Mouse (Mus musculus) right cerebral cortex, postnatal 4 days (tissue): ENCODE results near the gene Epyc.

Experiments used
- DNase-seq: peaks from one replicate; pipeline ENCODE4 v3.0.0-alpha.2; 2022

The Epyc gene

DNA sequence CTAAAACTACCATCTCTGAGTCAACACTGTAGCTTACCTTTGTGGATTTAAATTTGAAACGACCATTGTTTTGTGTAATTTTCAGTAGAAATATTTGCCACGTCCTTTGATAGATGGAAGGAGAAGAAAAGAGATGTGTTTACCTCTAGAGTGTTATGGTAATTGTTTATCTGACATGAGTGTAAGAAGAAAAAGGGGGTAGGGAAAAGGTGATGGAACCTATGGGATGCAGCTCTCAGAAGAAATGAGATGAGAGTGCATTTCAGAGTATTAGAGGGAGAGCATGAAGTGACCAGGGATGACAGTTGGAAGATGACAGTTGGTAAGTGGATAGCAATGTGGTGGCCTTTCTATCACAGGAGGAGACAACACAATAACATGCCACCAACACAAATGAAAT, at the start of gene Epyc:
Epyc (plus strand) TSS at position 301 of the 400 bp plus-strand sequence.
- DNase-seq = no peak

DNA sequence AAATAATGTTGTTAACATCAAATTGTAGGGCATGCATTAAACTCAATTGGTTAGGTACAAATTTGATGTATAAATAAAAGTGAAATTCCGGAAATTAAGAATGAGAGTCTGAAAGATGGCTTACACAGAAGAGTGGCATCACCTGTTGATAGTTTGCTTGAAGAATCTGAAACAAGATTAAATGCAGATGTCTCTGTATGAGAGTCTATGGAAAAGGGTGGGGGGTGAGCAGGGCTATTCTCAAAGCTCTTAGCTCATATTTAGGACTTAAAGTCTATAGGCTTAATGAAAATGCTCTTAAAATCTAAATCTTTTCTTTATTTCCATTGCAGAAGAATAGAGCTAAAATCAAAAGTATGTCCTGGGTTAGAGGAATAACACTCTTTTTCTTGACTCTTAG, 48.2 kb upstream of the Epyc start:
- DNase-seq = no peak

DNA sequence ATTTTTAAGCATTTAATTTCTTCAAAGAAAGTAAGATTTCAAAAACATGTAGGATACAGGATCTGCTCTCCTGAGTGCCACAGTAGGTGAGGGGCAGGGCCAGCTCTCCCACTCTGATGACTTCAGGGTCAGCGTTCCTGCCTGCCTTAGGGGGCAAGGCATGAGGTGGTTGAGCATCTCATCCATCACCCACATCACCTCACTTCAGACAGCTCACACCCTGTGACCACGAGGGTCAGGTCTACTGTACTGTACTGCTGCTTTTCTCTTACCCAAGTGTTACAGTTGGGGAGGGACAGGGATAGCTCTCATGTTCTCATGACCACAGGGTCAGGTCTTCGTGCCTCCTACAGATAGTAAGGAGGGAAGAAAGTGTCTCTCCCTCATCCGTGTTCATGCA, 42.1 kb upstream of the Epyc start:
- no peak for DNase-seq

DNA sequence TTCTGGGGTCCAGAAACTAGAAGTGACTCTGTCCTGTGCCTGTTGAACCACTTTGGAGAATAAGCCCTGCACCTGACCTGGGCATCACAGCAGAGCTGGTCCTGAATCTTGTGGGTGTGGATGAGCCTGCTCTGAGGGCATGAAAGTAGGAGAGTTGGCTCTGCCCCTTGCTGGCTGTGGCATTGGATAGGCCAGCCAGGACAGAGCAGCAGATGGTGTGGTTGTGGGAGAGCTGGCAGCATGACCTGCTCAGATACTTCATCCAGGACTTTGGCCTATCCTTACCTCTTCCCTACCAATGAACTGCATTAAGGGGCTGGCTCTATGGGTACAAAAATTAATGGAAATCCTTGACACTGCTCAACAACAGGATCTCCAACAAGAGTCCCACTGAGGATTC, 40.6 kb upstream of the Epyc start:
- no peak for DNase-seq

DNA sequence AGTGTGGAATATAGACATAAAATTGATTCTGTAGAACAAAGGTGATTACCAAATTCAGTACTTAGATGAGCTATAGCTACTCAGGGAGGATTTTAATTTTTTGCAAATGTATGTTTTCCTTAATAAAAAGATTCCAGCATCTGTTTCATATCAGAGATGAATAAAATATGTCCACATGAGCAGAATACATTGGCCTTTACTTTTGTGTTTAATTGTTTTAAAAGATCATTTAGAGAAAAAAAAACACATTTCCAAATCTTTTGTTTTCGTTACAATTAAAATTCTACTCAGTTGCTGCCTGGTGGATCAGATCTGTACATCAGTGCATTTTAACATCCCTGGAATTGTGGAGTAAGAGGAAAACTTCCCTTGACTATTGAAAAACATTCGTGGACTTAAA, 37.3 kb upstream of the Epyc start, which contains the start of gene Kera:
Kera (plus strand) TSS at position 301 of the 400 bp plus-strand sequence.
- no peak for DNase-seq

DNA sequence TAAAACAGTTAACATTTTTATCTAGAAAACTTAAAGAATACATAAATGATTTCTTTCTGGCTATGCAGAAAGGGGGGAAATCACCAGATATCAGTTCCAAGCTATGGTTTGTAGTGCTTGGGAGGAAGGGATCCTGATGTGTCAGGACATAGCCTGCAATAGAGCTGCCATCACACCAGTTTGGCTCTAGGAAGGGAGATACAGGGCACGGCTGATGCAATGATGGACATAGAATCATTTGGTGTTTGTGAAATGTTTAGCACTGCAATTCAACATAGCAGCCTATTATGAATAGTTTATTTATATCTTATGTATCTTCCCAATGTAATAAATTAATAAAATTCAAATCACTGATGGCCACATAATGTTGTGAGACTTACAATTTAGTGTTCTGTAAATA, 21.5 kb upstream of the Epyc start:
- no peak for DNase-seq

DNA sequence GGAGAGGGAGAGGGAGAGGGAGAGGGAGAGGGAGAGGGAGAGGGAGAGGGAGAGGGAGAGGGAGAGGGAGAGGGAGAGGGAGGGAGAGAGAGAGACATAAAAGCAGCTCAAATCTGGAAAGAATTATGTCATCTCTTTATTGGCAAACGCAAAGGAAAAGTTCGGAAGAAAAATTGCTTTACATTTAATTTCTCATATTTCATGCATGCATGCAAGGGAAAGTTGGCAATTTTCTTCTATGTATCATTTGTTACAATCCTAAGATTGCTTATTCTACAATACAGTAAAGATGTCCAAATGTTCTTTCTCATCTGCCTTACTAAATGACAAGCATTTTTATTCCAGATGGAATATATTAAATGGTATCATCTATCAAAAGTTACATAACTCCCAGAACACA, 19.5 kb upstream of the Epyc start:
- no peak for DNase-seq

DNA sequence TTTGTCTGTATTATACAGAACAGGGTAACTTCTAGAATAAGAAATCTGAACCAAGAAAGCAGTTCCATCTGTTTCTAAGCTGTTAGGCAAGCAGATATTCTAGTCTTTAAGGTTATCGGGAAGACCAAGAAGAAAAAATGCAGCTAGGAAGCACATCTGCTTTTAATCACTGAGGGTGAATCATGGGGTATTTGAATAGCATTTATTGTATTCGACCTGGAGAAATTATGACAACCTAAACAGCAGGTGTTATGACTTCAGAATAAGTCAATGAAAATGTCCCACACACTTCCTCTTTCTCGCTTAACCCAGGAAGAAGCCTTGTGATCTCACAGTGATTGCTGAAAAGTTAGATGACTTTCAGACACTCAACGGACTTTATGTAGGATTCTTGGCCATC, 18.8 kb upstream of the Epyc start:
- no peak for DNase-seq

DNA sequence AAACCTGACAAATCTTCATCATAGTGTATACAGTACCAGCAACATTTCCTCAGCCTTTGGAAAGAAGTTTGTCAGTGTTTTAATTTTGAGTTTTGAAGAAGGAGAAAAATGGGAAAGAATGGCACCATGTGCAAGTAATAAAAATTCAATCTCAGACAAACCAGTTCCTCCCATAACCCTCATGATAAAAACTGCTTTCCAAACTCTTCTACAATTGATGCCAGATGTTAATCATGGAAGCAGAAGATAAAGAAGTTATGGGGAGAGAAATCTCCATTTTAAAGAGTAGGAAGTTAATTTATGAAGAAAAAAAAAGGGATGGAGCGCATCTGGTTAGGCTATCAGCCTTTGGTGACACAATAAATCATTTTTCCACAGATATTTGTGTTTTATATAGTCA, 17.3 kb upstream of the Epyc start:
- no peak for DNase-seq

DNA sequence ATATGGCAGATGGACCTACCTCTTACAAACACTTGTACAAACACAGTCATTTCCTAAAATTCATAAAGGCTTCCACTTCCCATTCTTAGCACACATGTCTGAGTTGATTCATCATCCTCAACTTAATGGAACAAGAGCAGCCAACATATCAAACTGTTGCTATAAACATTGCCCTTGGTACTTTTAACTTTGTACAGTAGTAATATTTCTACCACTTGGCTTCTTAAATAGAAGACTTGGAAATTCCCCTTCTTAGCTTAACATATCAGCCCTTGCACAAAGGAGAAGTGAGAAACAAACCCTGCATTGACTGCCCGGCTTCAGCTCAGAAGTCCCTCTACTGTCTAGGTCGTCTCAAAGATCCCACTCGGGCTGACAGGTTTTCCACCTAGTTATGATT, 12.8 kb upstream of the Epyc start:
- DNase-seq = no peak

DNA sequence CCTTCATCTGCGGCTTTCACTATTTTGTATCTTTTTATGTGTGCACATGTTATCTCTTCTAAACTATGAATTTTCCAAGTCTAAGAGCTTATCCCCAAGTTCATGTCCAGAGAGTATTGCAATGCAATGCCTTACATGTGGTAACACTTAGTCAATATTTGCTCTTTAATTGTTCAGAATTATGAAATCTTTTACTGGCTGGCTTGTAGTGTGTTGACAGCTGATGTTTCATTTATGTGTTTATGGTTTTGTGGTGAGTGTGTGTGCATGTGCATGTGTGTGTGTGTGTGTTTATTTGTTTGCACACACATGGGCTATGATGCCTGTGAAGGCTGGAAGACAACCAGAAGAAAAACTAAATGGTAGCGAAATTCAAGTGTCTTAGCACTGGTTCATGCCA, 1.9 kb upstream of the Epyc start:
- DNase-seq = no peak

DNA sequence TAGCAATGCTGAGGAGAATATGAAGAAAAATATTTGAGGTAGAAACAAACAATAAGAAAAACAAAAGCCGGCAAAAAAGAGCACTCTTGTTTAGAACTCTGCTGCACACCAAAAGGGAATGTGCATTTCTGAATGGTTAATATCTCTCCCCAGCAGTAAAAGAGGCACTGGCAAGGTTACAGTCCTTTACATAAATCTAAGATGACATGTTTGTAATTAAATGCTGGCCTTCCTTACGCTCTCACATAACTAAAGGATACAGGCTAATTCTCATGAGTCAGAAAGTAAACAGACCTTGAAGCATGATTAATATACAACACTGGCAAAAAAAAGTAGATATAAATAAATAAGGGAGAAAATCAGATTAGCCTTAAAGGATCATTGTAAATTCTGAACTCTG, 6.5 kb downstream of the Epyc start:
- no peak for DNase-seq

DNA sequence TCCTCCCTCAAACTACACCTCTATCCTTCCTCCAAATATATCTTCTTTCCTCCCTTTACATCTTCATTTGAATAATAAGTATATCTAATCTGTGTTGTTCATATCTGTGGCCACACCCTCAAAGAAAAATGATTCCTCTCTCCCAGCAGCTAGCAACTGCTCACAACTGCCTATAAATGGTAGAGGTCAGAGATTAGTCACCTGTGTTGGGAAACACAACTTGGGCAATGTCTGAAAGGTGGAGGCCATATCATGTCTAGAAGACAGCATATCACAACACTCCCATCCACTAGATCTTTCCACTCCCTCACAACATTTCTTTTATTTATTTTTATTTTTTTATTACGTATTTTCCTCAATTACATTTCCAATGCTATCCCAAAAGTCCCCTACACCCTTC, 15.6 kb downstream of the Epyc start:
- DNase-seq = no peak

DNA sequence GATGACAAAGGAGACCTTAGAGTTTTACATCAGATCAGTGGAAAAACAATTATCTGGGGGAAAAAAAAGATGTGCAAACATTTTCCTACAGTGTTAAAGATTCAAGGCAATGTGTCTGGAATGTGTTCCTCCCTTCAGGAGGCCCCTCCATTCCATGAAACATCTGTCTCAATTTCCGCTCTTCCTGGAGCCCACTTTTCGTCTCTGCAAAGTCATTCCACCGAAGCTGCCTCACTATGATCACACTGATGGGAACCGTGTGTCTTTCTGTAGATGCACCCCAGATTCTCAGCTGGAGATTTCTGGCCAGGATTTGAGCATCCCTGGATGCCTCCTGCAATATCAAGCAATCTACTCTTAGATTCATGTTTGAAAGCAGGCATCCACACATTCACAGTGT, 24.8 kb downstream of the Epyc start:
- no peak for DNase-seq

DNA sequence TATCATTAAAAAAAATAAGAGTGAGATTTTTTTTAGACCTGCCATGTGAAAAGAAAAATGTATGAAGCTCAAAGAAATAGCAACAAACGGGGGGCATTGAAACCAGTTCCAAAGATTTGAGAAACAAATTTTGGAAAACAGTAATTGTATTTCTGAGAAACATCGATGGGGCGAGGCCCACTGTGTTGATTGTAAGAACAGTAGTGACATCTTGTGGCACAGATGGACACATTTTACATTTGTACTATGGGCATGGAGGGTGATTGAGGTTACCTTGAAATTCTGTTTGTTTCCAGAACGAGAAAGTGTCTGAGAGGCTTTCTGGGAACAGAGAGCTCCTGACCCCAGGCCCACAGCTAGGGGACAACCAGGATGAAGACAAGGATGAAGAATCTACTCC, 26.3 kb downstream of the Epyc start:
- DNase-seq = no peak

DNA sequence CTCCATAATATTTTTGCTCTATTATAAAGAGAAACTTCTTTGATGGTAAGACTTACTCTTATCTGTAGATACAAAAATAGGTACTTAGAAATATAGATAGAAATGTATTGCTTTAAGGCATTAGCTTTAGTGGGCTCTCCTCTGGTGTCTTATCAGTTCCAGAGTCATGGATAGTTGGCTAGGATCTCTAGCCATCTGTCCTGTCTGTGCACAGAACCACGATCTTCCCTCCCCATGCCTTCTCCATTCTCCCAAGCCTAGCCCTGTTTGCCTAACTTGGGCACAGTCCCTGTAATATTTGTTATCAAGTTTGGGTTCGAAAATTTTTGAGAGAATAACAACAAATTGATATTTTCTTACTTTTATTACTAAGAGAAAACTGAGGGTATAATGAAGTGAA, 29.4 kb downstream of the Epyc start:
- no peak for DNase-seq

DNA sequence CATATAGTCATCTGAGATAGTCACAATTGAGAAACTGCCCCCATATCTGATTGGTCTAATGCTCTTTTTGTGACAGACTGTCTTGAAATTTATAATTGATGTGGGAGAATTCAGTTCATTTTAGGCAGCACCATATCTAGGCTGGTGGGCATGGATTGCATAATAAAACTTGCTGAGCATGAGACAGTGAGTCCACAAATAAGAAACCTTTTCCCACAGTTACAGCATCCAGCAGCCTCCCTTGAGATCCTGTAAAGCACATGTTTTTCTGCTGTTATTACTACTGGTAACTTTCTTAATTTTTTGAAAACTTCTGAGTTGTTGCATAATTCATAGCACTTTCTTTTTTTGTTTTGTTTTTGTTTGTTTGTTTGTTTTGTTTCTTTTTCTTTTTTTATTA, 39.1 kb downstream of the Epyc start:
- DNase-seq = no peak

DNA sequence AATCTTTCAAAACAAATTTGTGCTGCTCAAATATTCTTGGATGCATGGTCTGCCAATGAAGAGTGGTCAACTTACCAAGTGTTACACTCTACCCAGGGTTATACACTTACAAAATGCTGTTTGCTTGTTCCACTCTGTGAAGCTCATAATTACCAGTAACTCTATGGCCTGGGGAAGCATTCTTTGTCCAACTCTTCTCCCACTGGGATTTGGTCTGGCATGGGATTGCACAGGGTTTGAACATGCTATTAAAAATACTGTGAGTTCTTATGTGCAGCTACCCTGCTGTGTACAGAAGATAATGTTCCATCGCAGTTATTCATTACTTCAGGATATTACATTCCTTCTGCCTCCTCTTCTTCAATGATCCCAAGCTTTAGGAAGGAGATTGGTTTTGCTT, 43.3 kb downstream of the Epyc start:
- no peak for DNase-seq

DNA sequence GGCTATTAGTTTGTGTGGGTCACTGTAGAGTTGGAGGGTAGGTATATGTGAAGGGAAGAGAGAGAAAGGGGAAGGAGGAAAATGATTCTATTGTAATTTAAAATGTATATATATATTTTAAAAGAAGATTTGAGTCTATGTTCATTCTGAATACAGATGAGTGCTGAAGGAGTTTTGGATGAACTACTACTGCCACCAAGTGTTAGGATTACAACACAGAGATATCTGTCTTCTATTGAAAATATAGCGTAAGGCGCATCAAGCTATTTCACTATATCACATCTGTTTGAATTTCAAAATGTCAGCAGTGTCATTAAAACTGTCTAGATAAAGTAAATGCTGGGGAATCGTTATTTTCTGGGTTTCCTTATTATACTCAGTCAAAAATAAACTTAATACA, 45.6 kb downstream of the Epyc start:
- no peak for DNase-seq

DNA sequence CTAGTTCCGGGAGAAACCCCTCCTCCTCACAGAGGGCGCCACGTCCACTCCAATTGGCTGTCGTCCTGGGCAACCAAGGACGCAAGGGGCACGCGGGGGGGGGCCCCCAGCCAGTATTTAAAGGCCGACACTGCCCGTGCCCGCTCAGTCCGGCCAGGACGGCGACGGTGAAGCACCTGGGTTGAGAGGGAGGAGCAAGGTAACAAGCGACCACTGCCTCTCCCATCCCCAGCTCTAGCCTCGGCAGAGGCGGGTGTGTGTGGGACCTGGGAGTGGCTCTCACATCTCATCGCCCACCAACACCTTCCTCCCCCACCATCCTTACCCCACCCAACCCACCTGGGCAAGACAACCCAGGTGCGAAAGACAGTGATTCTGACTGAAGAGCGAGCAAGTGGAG, 49.0 kb downstream of the Epyc start, which contains the start of gene Ccer1:
Ccer1 (plus strand) TSS at position 147 of the 400 bp plus-strand sequence.
- no peak for DNase-seq

DNA sequence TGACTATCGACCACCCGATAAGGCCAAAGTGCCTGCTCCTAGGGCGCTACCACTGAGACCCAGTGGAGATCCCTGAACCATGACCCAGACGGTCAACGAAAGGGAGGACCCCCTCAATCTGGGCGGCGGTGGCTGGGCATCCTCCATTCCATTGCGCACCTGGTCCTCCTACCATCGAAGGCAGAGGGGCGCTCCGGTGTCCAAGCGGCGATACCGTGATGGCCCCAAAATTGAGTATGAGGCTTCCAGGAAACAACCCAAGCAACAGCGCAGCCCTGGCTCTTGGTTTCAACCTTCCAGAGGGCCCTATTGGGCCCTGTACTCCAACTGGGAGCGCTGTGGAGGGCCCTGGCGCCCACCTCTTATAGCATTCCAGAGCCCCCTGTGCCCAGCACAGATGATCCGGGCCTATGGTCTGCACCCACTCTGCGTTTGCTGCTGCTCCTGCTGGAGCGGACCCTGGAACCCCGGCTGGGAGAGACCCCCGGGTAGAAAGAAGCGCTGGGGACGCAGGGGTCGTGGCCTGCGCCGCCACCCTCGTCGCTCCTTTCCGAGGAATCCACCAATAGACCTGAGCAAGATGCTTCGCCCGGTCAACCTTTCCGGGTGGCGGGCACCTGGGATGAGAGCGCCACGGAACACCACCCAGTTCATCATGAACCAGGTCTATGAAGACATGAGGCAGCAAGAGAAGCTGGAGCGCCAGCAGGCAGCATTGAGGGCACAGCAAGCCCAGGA, 49.7 kb downstream of the Epyc start:
- no peak for DNase-seq

DNA sequence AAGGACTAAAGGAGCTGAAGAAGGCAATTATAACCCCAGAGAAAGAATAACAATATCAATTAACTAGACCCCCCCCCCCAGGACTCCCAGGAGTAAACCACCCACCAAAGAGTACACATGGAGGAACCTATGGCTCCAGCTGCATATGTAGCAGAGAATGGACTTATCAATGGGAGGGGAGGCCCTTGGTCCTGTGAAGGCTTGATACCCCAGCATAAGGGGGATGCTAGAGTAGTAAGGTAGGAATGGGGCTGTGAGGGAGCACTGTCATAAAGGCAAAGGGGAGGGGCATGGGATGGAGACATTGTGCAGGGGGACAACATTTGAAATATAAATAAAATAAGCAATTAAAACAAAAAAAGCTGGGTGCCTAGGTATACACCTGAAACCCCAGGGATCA, 58.5 kb downstream of the Epyc start:
- no peak for DNase-seq

DNA sequence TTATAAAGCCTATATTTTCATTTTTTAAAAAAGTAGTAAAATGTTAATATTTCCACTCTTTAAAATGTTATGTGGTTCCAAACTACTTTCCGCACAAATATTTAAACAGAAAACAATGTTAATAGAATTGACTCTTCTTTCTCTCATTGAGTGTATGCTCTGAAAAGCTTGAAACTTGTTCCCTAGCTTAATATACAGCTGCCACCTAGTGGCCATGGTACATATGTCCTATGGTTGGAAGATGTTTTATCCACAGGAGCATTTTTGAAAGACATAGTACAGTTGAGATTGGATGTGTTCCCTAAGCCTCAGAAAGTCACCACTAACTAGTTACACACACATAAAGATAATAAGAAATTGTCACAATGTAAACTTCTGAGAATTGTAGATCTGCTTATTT, 60.7 kb downstream of the Epyc start:
- DNase-seq = peak; percentile 52

DNA sequence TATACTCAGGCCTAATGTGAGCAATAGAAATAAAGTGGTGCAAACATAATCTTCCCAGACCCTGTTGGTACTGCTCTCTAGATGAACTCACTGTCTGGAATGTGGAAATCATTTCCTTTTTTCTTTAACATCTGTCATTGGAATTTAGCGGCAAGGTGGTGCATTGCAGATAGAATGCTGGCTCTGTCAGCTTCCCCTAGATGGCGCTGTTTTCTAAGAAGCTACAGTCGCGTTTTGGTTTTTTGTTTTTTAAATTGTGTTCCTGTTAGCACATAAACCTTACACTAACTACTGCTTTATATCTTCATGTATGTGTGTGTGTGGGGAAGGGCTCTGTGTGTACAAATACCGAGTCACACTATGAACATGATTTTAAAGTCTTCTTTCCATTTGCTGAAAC, 68.8 kb downstream of the Epyc start:
- peak; percentile 34 for DNase-seq

DNA sequence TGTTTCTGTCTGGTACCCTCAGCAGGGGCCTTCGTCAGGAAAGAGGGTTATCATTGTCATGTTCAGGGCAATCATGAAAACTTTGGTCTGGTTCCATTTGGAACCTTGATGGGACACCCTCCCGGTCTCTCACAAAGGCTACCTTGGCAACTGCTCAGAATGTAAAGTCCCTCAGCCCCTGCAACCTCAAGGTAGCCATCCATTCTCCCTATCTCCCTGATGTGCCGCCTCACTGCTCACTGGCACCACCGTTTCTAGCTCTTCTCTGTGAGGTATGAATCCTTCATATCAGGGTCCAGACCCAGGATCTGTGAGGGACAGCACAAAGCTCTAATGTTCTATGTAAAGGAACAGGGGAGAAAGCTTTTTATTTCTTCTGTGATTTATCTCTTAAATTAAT, 70.7 kb downstream of the Epyc start:
- no peak for DNase-seq
